Mouse (Mus musculus): ENCODE measurements around the gene Rhox2f. TPM values are rescaled to one million over a fixed set of nuclear protein-coding genes. Genes with fewer than 3 reads are reported as not detected.

Gene Rhox2f
- total RNA-seq, 1 experiment, result not detected

Other genes with a start within 250 kb of the Rhox2f start
- gene Rhox3a2, start 191.4 kb upstream of the Rhox2f start, total RNA-seq (2012; rRNA removed), result not detected in 2 replicates
- 0.36 TPM in 1 of 2 replicates, not detected in the other for gene Rhox4a2, start 180.6 kb upstream of the Rhox2f start, total RNA-seq (2012; rRNA removed)
- gene Rhox2b, start 159.3 kb upstream of the Rhox2f start, total RNA-seq (2012; rRNA removed), result 0.69 and 2.1 TPM in 2 replicates
- 0.40 TPM in 1 of 2 replicates, not detected in the other for gene Rhox4b, start 138.9 kb upstream of the Rhox2f start, total RNA-seq (2012; rRNA removed)
- gene Rhox2c, start 117.7 kb upstream of the Rhox2f start, total RNA-seq (2012; rRNA removed), result 0.48 and 0.49 TPM in 2 replicates
- not detected in 2 replicates for gene Rhox3c, start 112.8 kb upstream of the Rhox2f start, total RNA-seq (2012; rRNA removed)
- 0.27 TPM in 1 of 2 replicates, not detected in the other for gene Rhox4c, start 91.1 kb upstream of the Rhox2f start, total RNA-seq (2012; rRNA removed)
- gene Rhox2d, start 78.0 kb upstream of the Rhox2f start, total RNA-seq (2012; rRNA removed), result 0.31 TPM in 1 of 2 replicates, not detected in the other
- gene Rhox4d, start 57.0 kb upstream of the Rhox2f start, total RNA-seq (2012; rRNA removed), result not detected in 2 replicates
- gene Rhox2e, start 41.0 kb upstream of the Rhox2f start, total RNA-seq (2012; rRNA removed), result not detected in 2 replicates
- gene Rhox3e, start 29.4 kb upstream of the Rhox2f start, total RNA-seq (2012; rRNA removed), result not detected in 2 replicates
- 0.22 TPM in 1 of 2 replicates, not detected in the other for gene Rhox4e, start 14.0 kb upstream of the Rhox2f start, total RNA-seq (2012; rRNA removed)
- not detected in 2 replicates for gene Rhox3f, start 9.6 kb downstream of the Rhox2f start, total RNA-seq (2012; rRNA removed)
- gene Rhox4f, start 36.3 kb downstream of the Rhox2f start, total RNA-seq (2012; rRNA removed), result not detected in 2 replicates
- not detected in 2 replicates for gene Rhox3g, start 57.2 kb downstream of the Rhox2f start, total RNA-seq (2012; rRNA removed)
- gene Rhox2g, start 72.1 kb downstream of the Rhox2f start, total RNA-seq (2012; rRNA removed), result 0.71 TPM in 1 of 2 replicates, not detected in the other
- gene Rhox4g, start 79.9 kb downstream of the Rhox2f start, total RNA-seq (2012; rRNA removed), result 0.11 TPM in 1 of 2 replicates, not detected in the other
- gene Rhox3h, start 97.4 kb downstream of the Rhox2f start, total RNA-seq (2012; rRNA removed), result not detected in 2 replicates
- not detected in 2 replicates for gene Rhox2h, start 101.9 kb downstream of the Rhox2f start, total RNA-seq (2012; rRNA removed)
- gene Rhox5, start 233.4 kb downstream of the Rhox2f start, total RNA-seq (2012; rRNA removed), result 345 and 408 TPM in 2 replicates